Mouse (Mus musculus) thymus, postnatal 0 days (tissue): Measurements from ENCODE around the gene Ptar1. TPM values are rescaled to one million over a fixed set of nuclear protein-coding genes. Genes with fewer than 3 reads are reported as not detected.
A peak's percentile ranks its signal among the peaks of the same experiment; 100 is the strongest.
"Not testable (repeated sequence)": the region's sequence is repeated elsewhere in the genome, so short reads cannot be mapped to it uniquely, and the experiment has no call there.

Source experiments
- DNase-seq: peaks from one replicate; pipeline ENCODE4 v3.0.0-alpha.2; 2015; ENCODE audit warnings: low spot score
- polyA plus RNA-seq: library from polyadenylated mRNA; unstranded; fragments of >200 nt; fragmentation: Nextera tagmentation; extraction: Ambion mirVana; gene quantifications from 2 replicates; pipeline ENCODE4 v1.2.1, GENCODE M21; 2015

The Ptar1 gene
- polyA plus RNA-seq = 4.2 and 5.9 TPM in 2 replicates

DNA sequence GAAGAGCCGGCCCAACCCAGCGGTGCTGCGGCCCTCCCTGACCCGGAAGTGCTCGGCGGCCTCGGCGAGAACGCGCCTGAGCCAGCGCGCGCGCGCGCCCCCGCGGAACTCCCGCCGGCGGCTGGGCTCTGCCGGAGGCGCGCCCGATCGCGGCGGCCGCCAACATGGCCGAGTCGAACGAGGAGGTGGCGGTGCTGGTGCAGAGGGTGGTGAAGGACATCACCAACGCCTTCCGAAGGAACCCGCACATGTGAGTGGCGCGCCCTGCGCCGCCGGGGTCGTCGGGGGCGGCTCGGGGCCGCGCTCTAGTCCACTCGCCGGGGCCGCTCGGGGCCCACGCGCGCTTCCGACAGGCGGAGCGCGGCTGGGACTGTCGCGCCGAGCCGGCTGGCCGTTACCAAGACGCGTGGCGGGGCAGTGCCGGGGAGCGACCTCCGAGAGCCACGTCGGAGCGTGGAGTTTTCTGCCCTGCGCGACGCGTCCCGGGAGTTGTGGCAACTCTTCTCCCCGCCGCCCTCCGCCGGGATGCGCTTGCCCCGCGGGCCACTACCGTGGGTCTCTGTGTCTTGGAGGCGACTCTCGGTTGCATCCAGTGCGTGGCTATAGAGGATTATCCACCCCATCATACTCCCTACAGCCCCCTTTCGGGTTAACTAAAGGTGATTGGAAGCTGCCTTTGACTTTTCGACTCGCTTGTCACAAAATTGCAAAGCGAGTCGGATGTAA is at the start of gene Ptar1:
Gene Ptar1 (plus strand): TSS at position 134 of the 726 bp plus-strand sequence.
- DNase-seq = peak; percentile 87

GRCm38 (mm10) chr19:23643819-23644218 is 43.4 kb upstream of the Ptar1 start:
- no peak for DNase-seq

GRCm38 (mm10) chr19:23645347-23645746 is 41.9 kb upstream of the Ptar1 start:
- no peak for DNase-seq

- DNase-seq = no peak
These were observed 39.9 kb upstream of the Ptar1 start for GRCm38 (mm10) chr19:23647308-23647707.

DNA sequence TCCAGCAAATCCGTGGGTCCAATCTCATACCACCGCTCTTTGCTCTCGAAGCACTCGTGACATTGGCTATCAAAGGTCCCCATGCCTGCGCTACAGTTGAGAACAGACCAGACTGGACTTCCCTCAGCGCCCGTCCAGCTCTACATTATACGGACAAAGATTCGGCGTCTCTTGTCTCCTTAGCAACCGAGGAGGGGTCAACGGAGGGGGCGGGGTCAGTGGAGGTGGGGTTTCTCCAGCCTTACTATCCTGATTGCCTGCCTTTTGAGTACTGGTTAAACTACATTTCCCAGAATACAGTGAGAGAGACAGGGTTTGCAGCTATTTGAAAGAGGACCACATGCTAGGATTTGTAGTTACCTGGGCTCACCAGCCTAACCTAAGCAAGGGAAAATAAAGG is 34.6 kb upstream of the Ptar1 start, which contains the start of gene 1700028P14Rik:
Gene 1700028P14Rik (minus strand): TSS at position 169 of the 400 bp plus-strand sequence.
- no peak for DNase-seq

GRCm38 (mm10) chr19:23653154-23653553 is 34.1 kb upstream of the Ptar1 start:
- no peak for DNase-seq

- DNase-seq = no peak
These were observed 29.8 kb upstream of the Ptar1 start for GRCm38 (mm10) chr19:23657261-23657932.

- no peak for DNase-seq
These were observed 28.9 kb upstream of the Ptar1 start for GRCm38 (mm10) chr19:23658350-23658749.

- DNase-seq = no peak
These were observed 23.1 kb upstream of the Ptar1 start for GRCm38 (mm10) chr19:23664083-23664482.

DNA sequence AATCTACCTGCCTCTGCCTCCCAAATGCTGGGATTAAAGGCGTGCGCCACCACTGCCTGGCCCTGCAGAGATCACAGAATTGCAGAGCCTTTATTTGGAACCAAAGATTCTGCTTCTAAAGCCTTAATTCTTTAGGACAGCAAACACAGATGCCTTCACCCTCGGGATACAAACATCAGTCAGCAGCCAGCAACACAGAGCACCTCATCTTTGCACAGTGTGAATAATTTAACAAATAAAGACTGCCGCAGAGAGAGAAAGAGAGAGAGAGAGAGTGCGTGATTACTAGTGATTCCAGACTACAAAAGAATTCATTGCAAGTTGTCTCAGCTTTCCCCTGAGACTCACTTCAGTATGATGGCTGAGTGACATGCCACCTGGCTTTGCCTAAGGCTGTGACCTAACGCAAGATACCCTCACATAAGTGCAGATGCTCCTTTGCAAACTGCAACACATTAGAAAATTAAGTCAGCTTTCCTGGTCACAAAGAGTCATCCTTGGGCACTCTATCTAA is 19.0 kb upstream of the Ptar1 start:
- no peak for DNase-seq

DNA sequence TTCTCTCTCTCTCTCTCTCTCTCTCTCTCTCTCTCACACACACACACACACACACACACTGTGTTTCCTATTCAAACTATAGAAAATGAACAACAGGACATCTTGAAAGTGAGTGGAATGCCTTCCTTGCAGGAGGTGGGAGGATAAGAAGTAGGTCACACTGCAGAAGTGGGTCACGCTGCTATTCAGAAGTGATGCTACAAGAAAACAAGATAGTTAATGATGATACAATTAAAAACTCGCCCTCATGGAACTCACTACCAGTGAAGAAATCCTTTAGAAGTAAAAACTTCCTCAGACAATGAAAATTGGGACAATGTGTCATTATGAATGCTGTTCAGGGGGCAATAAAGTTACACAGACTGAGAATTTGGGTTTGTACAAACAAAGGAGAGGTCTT is 14.2 kb upstream of the Ptar1 start:
- no peak for DNase-seq

DNA sequence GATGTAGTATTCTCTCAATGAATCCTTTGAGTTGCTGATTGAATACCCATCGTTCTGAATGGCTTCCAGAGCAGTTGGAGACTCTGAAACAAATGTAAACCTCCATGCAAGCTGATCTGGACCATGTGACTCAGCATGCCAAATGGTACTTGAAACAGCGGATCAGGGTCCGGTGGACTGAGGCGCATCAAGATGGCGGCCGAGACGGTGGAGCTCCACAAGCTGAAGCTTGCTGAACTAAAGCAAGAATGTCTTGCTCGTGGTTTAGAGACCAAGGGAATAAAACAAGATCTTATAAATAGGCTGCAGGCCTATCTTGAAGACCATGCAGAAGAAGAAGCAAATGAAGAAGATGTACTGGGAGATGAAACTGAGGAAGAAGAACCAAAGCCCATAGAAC is 11.6 kb upstream of the Ptar1 start:
- not testable (repeated sequence) for DNase-seq

GRCm38 (mm10) chr19:23686962-23687295 is 300 bp upstream of the Ptar1 start:
- no peak for DNase-seq

- DNase-seq = no peak
These were observed 1.3 kb downstream of the Ptar1 start for GRCm38 (mm10) chr19:23688421-23688946.

- no peak for DNase-seq
These were observed 7.1 kb downstream of the Ptar1 start for GRCm38 (mm10) chr19:23694344-23694743.

DNA sequence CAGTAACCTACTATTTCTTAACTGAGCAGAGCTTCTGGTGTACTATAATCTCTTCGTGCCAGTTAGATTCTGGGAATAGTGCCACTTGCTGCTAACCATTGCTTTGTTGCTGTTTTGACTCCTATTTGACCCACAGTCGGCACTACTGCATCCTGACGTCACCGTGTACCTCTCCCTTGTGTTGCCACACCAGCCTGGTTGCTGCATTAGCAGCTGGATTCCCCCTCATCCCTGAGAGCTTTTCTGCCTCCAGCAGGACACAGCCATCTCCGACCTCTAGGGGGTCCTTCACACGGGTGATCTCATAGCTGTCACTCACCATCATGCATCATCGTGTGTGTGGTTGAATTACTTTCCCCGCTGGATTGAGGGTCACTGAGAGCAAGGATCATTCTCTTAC is 10.6 kb downstream of the Ptar1 start:
- no peak for DNase-seq

DNA sequence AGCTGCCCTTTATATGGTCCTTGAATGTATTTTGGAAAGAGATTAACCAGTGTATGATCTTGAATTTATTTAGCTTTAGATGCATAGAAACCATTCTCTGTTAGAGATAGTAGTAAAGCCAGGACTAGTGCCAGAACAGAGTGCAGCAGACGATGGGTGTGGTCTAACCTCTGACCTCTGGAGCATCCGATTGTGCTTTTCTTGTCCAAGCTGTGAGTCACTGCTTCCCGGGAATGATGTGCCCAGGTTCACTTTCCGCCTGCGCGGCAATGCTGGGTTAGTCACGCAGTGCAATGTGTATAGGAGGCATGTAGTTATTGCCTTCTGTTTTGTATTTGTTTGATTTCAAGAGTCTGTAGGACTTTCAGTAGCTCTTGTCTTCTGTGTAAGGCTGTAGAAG is 11.1 kb downstream of the Ptar1 start:
- DNase-seq = no peak

- DNase-seq = no peak
These were observed 11.9 kb downstream of the Ptar1 start for GRCm38 (mm10) chr19:23699131-23699530.

DNA sequence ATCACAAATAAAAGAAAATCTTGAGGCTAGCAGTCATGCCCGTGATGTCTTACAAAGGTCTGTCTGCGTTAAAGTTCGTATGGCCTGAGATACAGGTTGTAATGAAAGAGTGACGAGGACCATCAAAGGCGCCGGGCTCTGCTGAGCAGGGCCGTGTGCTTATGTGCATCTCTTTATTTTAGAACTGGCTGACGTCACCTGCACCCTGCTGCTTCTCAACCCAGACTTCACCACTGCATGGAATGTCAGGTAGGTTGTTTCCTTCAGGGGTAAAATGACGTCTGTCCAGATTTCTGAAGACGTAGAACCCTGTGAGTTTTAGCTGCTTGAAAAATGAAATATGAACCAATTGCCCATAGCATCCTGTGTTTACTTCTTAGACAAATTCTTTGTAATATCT is 15.7 kb downstream of the Ptar1 start:
- no peak for DNase-seq

DNA sequence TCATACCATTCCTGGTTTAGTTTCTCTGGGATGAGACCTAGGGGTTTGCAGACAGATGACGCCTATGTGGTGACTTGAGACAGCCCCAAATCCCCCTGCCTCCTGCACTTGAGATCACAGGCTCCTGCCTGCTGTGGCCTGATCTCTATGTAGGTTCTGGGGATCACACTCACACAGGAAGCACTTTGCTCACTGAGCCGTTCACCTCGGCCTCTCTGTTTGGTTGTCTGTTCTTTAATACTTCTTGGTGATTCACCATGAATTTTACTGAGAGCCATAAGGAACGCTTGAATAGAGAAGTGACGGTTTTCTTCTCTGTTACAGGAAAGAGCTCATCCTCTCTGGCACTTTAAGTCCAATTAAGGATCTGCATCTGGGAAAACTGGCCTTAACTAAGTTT is 18.2 kb downstream of the Ptar1 start:
- no peak for DNase-seq

DNA sequence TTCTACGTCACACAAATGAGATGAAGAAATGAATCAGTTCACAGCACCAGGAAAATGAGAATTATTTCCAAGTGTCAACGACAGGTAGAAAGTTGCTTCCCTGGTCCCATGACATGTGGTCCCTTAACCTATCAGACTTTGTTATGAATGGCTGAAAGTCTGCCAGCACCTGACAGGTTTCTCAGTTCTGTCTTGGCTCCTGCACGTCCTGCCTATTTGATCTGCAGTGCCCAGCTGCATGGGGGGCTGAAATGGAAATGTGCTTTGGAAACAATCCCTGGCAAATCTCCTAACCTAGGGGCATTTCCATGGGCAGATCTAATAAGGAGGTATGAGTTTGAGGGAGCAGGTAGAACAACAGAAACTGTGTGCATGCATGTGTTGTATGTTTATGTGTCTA is 59.3 kb downstream of the Ptar1 start:
- no peak for DNase-seq

DNA sequence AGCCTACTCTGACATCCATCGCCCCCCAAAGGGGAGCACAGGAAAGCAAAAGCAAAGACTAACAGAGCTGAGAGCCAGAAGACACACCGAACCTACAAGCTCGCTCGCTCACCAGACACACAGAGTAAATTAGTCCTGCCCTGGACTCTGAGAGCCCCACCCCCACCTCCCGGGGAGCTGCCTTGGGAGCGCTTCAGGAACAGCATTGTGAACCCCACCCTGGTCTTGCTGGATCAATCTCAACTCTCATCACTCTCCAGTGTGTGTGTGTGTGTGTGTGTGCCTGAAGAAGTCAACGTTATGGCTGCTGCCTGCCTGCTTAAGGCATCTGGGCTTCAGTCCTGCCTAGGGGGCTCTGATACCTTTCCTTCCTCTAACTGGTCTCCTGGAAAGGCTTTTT is 69.8 kb downstream of the Ptar1 start:
- DNase-seq = no peak
